Mouse (Mus musculus) MEL (cell line): ENCODE measurements at regions not wholly inside any gene's neighbourhood (a gene's known extent, or its start where the extent isn't known, plus 50 kb on each side); places are given as distances from the start of the nearest gene placed in this dataset.

ENCODE experiments used
- BHLHE40 ChIP-seq: IDR thresholded peaks from 2 replicates; pipeline ENCODE4 v1.6.1; 2012; ENCODE audit warnings: low read depth, mild to moderate bottlenecking, inconsistent platforms, low read length, improper control_type of control experiment, borderline replicate concordance
- CHD1 ChIP-seq: IDR thresholded peaks from 2 replicates; pipeline ENCODE4 v1.6.1; 2012; ENCODE audit warnings: low read depth, mild to moderate bottlenecking, inconsistent platforms, low read length, improper control_type of control experiment
- CTCF ChIP-seq, 3 experiments: IDR thresholded peaks in 2 of 3; conservative IDR thresholded peaks in 1 of 3; 2 replicates each; pipeline ENCODE4 v1.5.1; 2011 to 2012; ENCODE audit warnings: low read length in 3 of 3, low read depth in 2 of 3, mild to moderate bottlenecking in 2 of 3, improper control_type of control experiment in 1 of 3, inconsistent platforms in 1 of 3, mixed read lengths in 1 of 3, moderate library complexity in 1 of 3; ENCODE audit not compliant: control insufficient read depth in 1 of 3, insufficient read depth in 1 of 3, poor library complexity in 1 of 3, severe bottlenecking in 1 of 3
- E2F4 ChIP-seq: IDR thresholded peaks from 2 replicates; pipeline ENCODE4 v1.6.1; 2011; ENCODE audit warnings: low read depth, low read length, improper control_type of control experiment, borderline replicate concordance
- ELF1 ChIP-seq: IDR thresholded peaks from 2 replicates; pipeline ENCODE4 v1.6.1; 2014; ENCODE audit warnings: low read depth, mild to moderate bottlenecking, inconsistent platforms, low read length, improper control_type of control experiment, moderate library complexity
- GATA1 ChIP-seq: IDR thresholded peaks from 2 replicates; pipeline ENCODE4 v1.6.1; 2011; ENCODE audit warnings: low read depth, low read length, improper control_type of control experiment
- MXI1 ChIP-seq: IDR thresholded peaks from 2 replicates; pipeline ENCODE4 v1.6.1; 2011; ENCODE audit warnings: mild to moderate bottlenecking, low read depth, low read length, improper control_type of control experiment
- POLR2A ChIP-seq, 2 experiments: IDR thresholded peaks; 2 replicates each; pipeline ENCODE4 v1.6.1; 2011 to 2012; ENCODE audit warnings: low read length in 2 of 2, mild to moderate bottlenecking in 2 of 2, control low read depth in 1 of 2, improper control_type of control experiment in 1 of 2, low read depth in 1 of 2, moderate library complexity in 1 of 2; ENCODE audit not compliant: control insufficient read depth in 1 of 2, insufficient read depth in 1 of 2, poor library complexity in 1 of 2
- RAD21 ChIP-seq: IDR thresholded peaks from 2 replicates; pipeline ENCODE4 v1.6.1; 2011; ENCODE audit warnings: mild to moderate bottlenecking, low read depth, low read length, improper control_type of control experiment
- TCF12 ChIP-seq: IDR thresholded peaks from 2 replicates; pipeline ENCODE4 v1.6.1; 2014; ENCODE audit warnings: low read depth, mild to moderate bottlenecking, inconsistent platforms, low read length, improper control_type of control experiment, moderate library complexity

DNA sequence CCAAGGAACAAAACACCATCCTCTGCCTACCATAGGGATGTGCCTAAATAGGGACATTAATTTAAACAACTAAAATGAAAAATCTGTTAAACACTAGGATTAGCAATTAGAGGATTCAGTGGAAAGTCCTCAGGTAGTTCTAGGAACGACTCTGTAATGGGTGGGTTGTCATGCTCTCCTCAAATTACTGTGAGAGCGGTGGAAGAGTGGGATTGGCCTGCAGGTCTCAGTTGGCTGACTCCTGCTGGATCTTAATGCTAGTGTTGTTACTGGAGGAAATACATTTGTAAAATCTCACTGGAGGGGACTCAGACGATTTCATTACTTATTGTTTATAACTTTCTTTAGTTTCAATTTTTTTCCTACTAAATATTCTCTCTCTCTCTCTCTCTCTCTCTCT, 525.6 kb upstream of the 4930452B06Rik start:
- no peak for TF ChIP-seq E2F4
- TF ChIP-seq TCF12: no peak
- no peak for TF ChIP-seq RAD21
- TF ChIP-seq GATA1: no peak
- no peak for TF ChIP-seq CTCF (IDR thresholded peaks at IDR 0.05 in 2 of 3, conservative IDR thresholded peaks at IDR 0.05 in 1 of 3; ENCODE audit: control insufficient read depth in 1 of 3, insufficient read depth in 1 of 3, low read depth in 2 of 3, low read length in 3 of 3, poor library complexity in 1 of 3, severe bottlenecking in 1 of 3)
- TF ChIP-seq BHLHE40: no peak
- TF ChIP-seq MXI1: no peak
- TF ChIP-seq POLR2A (IDR thresholded peaks at IDR 0.05; ENCODE audit: control insufficient read depth in 1 of 2, insufficient read depth in 1 of 2, low read depth in 1 of 2, low read length in 2 of 2, poor library complexity in 1 of 2): no peak
- TF ChIP-seq ELF1: no peak
- no peak for TF ChIP-seq CHD1
